Mouse (Mus musculus) G1E (cell line): ENCODE data around the gene AC170998.1. TPM values are rescaled to one million over a fixed set of nuclear protein-coding genes. Genes with fewer than 3 reads are reported as not detected.

ENCODE experiments used
- ATAC-seq: 2 replicates; pipeline ENCODE4 v1.8.0; 2016; ENCODE audit warnings: mild to moderate bottlenecking; ENCODE audit not compliant: insufficient number of reproducible peaks, poor library complexity, low FRiP score, severe bottlenecking; ENCODE audit errors: extremely low read depth
- DNase-seq: peaks from one replicate; pipeline ENCODE4 v3.0.0; 2012; ENCODE audit warnings: low spot score
- H3K27me3 ChIP-seq: 2 replicates; pipeline ENCODE4 v1.6.1; 2012; ENCODE audit warnings: mild to moderate bottlenecking, low read length, inconsistent platforms; ENCODE audit not compliant: insufficient read depth
- H3K36me3 ChIP-seq: replicated peaks from 2 replicates; pipeline ENCODE3; 2012; ENCODE audit warnings: mild to moderate bottlenecking, inconsistent platforms
- H3K4me1 ChIP-seq: 2 replicates; pipeline ENCODE4 v1.6.1; 2012; ENCODE audit warnings: low read depth, low read length, inconsistent platforms, mixed read lengths; ENCODE audit not compliant: insufficient read depth
- H3K4me3 ChIP-seq: 2 replicates; pipeline ENCODE4 v1.5.1; 2012; ENCODE audit warnings: low read depth, mild to moderate bottlenecking, inconsistent platforms, low read length, moderate library complexity, mixed read lengths
- H3K9me3 ChIP-seq: replicated peaks from 2 replicates; pipeline ENCODE4 v1.6.1; 2012; ENCODE audit warnings: inconsistent platforms
- CTCF ChIP-seq: IDR thresholded peaks from 2 replicates; pipeline ENCODE4 v1.5.1; 2012; ENCODE audit warnings: low read depth, low read length, inconsistent platforms, mixed read lengths
- GATA1 ChIP-seq: IDR thresholded peaks from 2 replicates; pipeline ENCODE4 v1.6.1; 2012; ENCODE audit warnings: borderline replicate concordance, low read length, inconsistent platforms, mixed read lengths
- GATA2 ChIP-seq: IDR thresholded peaks from 2 replicates; pipeline ENCODE4 v1.6.1; 2012; ENCODE audit warnings: low read depth, low read length, inconsistent platforms, borderline replicate concordance
- POLR2AphosphoS5 ChIP-seq: IDR thresholded peaks from 2 replicates; pipeline ENCODE4 v1.6.1; 2012; ENCODE audit warnings: low read depth, low read length, inconsistent platforms; ENCODE audit not compliant: insufficient replicate concordance
- TAL1 ChIP-seq: conservative IDR thresholded peaks from 2 replicates; pipeline ENCODE4 v1.6.1; 2012; ENCODE audit warnings: low read depth, low read length, inconsistent platforms, mixed read lengths
- polyA plus RNA-seq: library from polyadenylated mRNA; stranded (reverse); fragments of >175 nt; gene quantifications from 2 replicates; pipeline ENCODE4 v1.2.3, GENCODE M21; 2012
- total RNA-seq, 2 experiments: library from RNA; stranded (forward) in 1 of 2; stranded (reverse) in 1 of 2; fragments of 200-1000 nt in 1 of 2; fragments of >200 nt in 1 of 2; fragmentation: Nextera tagmentation in 1 of 2; gene quantifications; 2 replicates each; pipeline ENCODE4 v1.2.3; 2014 to 2017

AC170998.1 gene
- total and polyA plus RNA-seq, 3 experiments: 1.3 to 5.6 TPM; not detected in 1

- Histone ChIP-seq H3K4me3 (no peak overlapping the region), H3K27me3 (no peaks in the 10 kb centered on the region), H3K4me1 (peaks cover 57% of the 10 kb centered on the region), H3K9me3 (no peaks in the 10 kb centered on the region), H3K36me3 (peaks cover 73% of the 10 kb centered on the region)
- ATAC-seq (no peak), DNase-seq (no peak)
- TF ChIP-seq CTCF: no peak
- TF ChIP-seq GATA2: no peak
- TF ChIP-seq GATA1: no peak
- TF ChIP-seq POLR2AphosphoS5: no peak
Observed at GRCm38 (mm10) chr17:28709552-28710290, 16.2 kb upstream of the AC170998.1 start.

GRCm38 (mm10) chr17:28710291-28710688 lies 15.6 kb upstream of the AC170998.1 start:
- DNase-seq (no peak), ATAC-seq (no peak)
- TF ChIP-seq TAL1 (no peak), GATA2 (no peak), CTCF (no peak), GATA1 (no peak), POLR2AphosphoS5 (no peak)
- Histone ChIP-seq H3K9me3 (no peaks in the 10 kb centered on the region), H3K4me3 (no peak overlapping the region), H3K4me1 (peaks cover 51% of the 10 kb centered on the region), H3K36me3 (peaks cover 73% of the 10 kb centered on the region), H3K27me3 (no peaks in the 10 kb centered on the region)

- H3K9me3 ChIP-seq: no peaks in the 10 kb centered on the region
- DNase-seq: no peak
- H3K36me3 ChIP-seq: peaks cover 76% of the 10 kb centered on the region
- ATAC-seq: no peak
- H3K4me1 ChIP-seq: peaks cover 46% of the 10 kb centered on the region
- no peak overlapping the region for H3K4me3 ChIP-seq
- H3K27me3 ChIP-seq: no peaks in the 10 kb centered on the region
- TF ChIP-seq CTCF: no peak
- TF ChIP-seq GATA1: no peak
- no peak for TF ChIP-seq POLR2AphosphoS5
- TF ChIP-seq GATA2: no peak
- no peak for TF ChIP-seq TAL1
Observed at GRCm38 (mm10) chr17:28711237-28711636, 14.6 kb upstream of the AC170998.1 start.

DNA sequence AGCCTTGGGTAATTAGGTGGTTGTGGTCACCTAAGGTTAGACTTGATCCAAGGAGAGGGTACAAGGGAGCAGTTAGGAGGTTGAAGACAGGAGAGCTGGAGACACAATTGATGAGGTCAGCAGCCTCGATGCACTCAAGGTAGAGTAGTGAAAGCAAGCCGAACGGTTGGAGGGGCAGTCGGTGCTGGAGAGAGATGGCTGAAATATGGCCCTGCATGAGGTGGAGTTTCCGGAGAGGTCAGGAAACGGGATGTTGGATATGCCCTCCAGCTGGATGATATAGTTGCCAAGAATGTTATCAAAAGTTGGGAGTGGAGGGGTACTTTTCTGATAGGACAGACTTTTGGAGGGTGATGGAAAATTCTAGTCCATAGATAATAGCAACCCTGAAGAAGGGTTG lies 13.6 kb upstream of the AC170998.1 start:
- Histone ChIP-seq H3K4me1 (peaks cover 36% of the 10 kb centered on the region), H3K36me3 (peaks cover 81% of the 10 kb centered on the region), H3K9me3 (no peaks in the 10 kb centered on the region), H3K27me3 (no peaks in the 10 kb centered on the region), H3K4me3 (no peak overlapping the region)
- ATAC-seq (no peak), DNase-seq (no peak)
- TF ChIP-seq TAL1: no peak
- TF ChIP-seq POLR2AphosphoS5: no peak
- TF ChIP-seq CTCF: no peak
- no peak for TF ChIP-seq GATA1

- no peak for ATAC-seq
- no peaks in the 10 kb centered on the region for H3K27me3 ChIP-seq
- no peaks in the 10 kb centered on the region for H3K9me3 ChIP-seq
- H3K36me3 ChIP-seq: peaks cover 91% of the 10 kb centered on the region
- no peak for DNase-seq
- H3K4me1 ChIP-seq: peaks cover 24% of the 10 kb centered on the region
- TF ChIP-seq POLR2AphosphoS5 (no peak), TAL1 (no peak), GATA2 (no peak), GATA1 (no peak), CTCF (no peak)
- no peak overlapping the region for H3K4me3 ChIP-seq
Observed at GRCm38 (mm10) chr17:28714006-28714405, 11.9 kb upstream of the AC170998.1 start.

GRCm38 (mm10) chr17:28715832-28716548 lies 9.9 kb upstream of the AC170998.1 start:
- H3K9me3 ChIP-seq: no peaks in the 10 kb centered on the region
- TF ChIP-seq POLR2AphosphoS5 (no peak), GATA2 (no peak), GATA1 (no peak), TAL1 (no peak), CTCF (no peak)
- peaks cover 12% of the 10 kb centered on the region for H3K4me1 ChIP-seq
- ATAC-seq (no peak), DNase-seq (no peak)
- no peaks in the 10 kb centered on the region for H3K27me3 ChIP-seq
- no peak overlapping the region for H3K4me3 ChIP-seq
- peaks cover 93% of the 10 kb centered on the region for H3K36me3 ChIP-seq
